Mouse (Mus musculus) hindbrain, embryonic 10.5 days (tissue): ENCODE results near the gene Cpd. TPM values are rescaled to one million over a fixed set of nuclear protein-coding genes. Genes with fewer than 3 reads are reported as not detected.

Experiments
- DNase-seq: peaks from one replicate; pipeline ENCODE4 v3.0.0-alpha.2; 2017; ENCODE audit warnings: low spot score
- H3K27ac ChIP-seq: fragments of 300-500 bp; sonication (generic); 2 replicates; pipeline ENCODE4 v1.5.1; 2016; ENCODE audit warnings: mild to moderate bottlenecking, moderate library complexity
- H3K27me3 ChIP-seq: fragments of 300-500 bp; sonication (generic); 2 replicates; pipeline ENCODE4 v1.6.1; 2016; ENCODE audit warnings: mild to moderate bottlenecking; ENCODE audit not compliant: poor library complexity, insufficient read depth, severe bottlenecking
- H3K36me3 ChIP-seq: fragments of 300-500 bp; sonication (generic); 2 replicates; pipeline ENCODE4 v1.6.1; 2016; ENCODE audit warnings: mild to moderate bottlenecking, moderate library complexity
- H3K4me1 ChIP-seq: fragments of 300-500 bp; sonication (generic); replicated peaks from 2 replicates; pipeline ENCODE4 v1.6.1; 2016; ENCODE audit warnings: mild to moderate bottlenecking
- H3K4me3 ChIP-seq: fragments of 300-500 bp; sonication (generic); 2 replicates; pipeline ENCODE4 v1.5.1; 2016; ENCODE audit warnings: mild to moderate bottlenecking, moderate library complexity
- H3K9me3 ChIP-seq: fragments of 300-500 bp; sonication (generic); 2 replicates; pipeline ENCODE4 v1.6.1; 2016; ENCODE audit warnings: mild to moderate bottlenecking, moderate library complexity
- WGBS: fragments of 180-500 bp; shearing (Covaris S2); methylation state at CpG from one replicate; pipeline ENCODE4 v1.1.7; 2016; 5-methylcytosine and 5-hydroxymethylcytosine counted together
- polyA plus RNA-seq: library from polyadenylated mRNA; unstranded; fragments of >200 nt; fragmentation: Nextera tagmentation; extraction: Ambion mirVana; gene quantifications from 2 replicates; pipeline ENCODE4 v1.2.1, GENCODE M21; 2016

The Cpd gene
- polyA plus RNA-seq, 1 experiment from 2014 or later = 8.0 TPM

DNA sequence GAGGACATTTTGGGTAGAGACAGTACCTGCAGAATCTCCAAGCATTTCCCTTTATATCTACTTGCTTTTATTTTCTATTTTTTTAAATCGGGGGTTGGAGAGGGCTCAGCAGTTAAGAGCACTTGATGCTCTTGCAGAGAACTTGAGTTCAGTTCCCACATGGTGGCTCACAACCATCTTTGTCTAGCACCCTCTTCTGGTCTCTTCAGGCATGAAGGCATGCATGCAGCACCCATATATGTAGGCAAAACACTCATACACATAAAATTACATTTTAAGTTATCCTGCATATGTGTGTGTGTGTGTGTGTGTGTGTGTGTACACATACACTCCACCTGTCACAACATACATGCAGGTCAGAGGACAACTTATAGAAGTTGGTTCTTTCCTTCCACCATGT lies 100.9 kb downstream of the Cpd start:
- 95% methylated on average over 1 of the region's 1 CpGs for WGBS
- Histone ChIP-seq H3K4me1 (no peaks in the 10 kb centered on the region), H3K36me3 (peaks cover 88% of the 10 kb centered on the region), H3K27ac (no peak overlapping the region), H3K4me3 (no peak overlapping the region), H3K27me3 (no peaks in the 10 kb centered on the region), H3K9me3 (no peaks in the 10 kb centered on the region)
- DNase-seq = no peak

DNA sequence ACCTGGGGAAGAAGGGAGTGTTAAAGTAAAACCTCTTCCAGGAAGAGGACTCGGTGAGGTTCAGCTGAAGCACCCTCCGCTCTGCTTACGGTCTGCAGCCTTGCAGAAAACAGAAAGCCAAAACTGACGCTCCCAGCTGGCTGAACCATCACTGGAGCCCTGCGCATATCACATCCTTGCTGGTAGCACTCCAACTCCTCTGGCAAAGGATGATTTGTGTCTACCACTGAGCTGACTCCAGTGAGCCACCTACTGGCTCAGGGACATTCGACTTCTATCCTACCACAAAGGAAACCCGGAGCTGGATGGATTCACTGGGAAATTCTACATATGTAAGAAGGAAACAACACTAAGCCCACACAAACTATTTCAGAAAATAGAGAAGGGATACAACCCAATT lies 102.3 kb downstream of the Cpd start:
- DNase-seq = no peak
- H3K36me3 ChIP-seq = peaks cover 83% of the 10 kb centered on the region
- H3K27ac ChIP-seq = no peak overlapping the region
- no peaks in the 10 kb centered on the region for H3K4me1 ChIP-seq
- no peak overlapping the region for H3K4me3 ChIP-seq
- H3K27me3 ChIP-seq = no peaks in the 10 kb centered on the region
- no peaks in the 10 kb centered on the region for H3K9me3 ChIP-seq
- whole genome bisulfite sequencing = 81% methylated on average over 7 of the region's 7 CpGs

DNA sequence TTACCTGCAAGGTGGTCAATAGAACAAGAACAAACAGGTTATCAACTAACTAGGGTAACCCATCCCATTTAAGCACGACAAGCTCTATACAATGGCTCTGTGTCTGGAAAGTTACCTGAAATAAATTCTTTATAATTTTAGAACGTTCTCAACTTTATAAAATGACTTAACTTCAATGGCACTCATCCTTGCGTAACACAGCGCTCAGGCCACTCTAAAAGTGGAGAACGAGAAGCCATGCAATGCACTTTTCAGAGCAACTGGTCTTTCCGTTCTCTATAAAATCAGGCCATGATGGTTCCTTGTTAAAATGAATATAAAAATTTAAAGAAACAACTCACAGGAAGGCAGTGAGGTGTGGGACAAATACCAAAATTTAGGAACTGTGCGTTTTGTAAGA lies 104.3 kb downstream of the Cpd start:
- peaks cover 70% of the 10 kb centered on the region for H3K36me3 ChIP-seq

DNA sequence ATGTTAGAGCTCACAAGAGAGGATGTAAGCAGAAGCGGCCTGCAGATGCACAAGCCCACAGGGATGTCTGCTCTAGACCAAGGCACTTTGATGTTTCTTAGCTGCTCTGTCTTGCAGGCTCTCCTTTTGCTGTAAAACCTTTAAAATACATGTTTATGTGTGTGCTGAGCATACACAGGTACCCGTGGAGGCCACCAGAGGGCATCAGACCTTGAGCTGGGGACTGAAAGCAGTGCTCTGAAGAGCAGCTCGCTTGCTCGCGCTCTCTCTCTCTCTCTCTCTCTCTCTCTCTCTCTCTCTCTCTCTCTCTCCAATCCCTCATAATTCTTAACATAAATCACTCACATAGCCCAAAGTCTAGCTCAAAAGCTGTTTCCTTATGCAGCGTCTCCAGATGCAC lies 107.7 kb downstream of the Cpd start:
- Histone ChIP-seq H3K4me1 (peaks cover 15% of the 10 kb centered on the region), H3K27ac (no peak overlapping the region), H3K36me3 (peaks cover 70% of the 10 kb centered on the region), H3K9me3 (no peaks in the 10 kb centered on the region), H3K4me3 (no peak overlapping the region), H3K27me3 (no peaks in the 10 kb centered on the region)
- 77% methylated on average over 6 of the region's 6 CpGs for WGBS
- DNase-seq = peak; percentile 21

More for the DNA sequence above, 104.3 kb downstream of the Cpd start:
- no peak for DNase-seq
- 96% methylated on average over 7 of the region's 7 CpGs for WGBS
- Histone ChIP-seq H3K9me3 (no peaks in the 10 kb centered on the region), H3K4me3 (no peak overlapping the region), H3K27me3 (no peaks in the 10 kb centered on the region), H3K27ac (no peak overlapping the region), H3K4me1 (no peaks in the 10 kb centered on the region)

DNA sequence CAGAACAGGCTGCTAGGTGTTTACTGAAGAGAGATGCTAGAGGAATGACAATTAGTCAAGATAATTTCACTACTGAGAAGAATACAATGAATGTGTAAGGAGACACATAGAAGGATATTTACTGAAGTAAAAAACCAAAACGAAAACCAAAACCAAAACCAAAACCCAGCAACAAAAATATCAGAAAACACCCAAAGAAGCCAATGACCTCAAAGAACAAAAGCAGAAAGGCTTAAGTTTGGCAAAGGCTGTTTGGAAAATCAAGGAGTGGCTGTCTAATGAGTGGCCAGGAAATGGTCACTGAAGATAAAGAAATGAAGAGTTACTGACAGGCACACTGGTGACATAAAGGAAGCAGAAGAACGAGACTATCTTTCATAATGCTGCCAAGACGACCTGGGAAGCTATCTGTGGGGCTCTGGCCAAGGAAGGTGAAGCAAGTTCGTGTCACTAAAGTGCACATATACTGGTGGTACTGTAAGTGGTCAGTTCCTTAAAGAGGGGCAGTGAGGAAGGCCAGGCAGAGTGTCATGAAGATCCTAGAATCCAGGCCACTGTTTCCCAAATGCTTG lies 111.0 kb downstream of the Cpd start:
- 0 out of 2 replicates have a peak overlapping the region, but pooled peaks have one; percentile 43 for H3K27ac ChIP-seq
- H3K9me3 ChIP-seq = no peaks in the 10 kb centered on the region
- H3K4me1 ChIP-seq = peaks cover 24% of the 10 kb centered on the region
- WGBS = 84% methylated on average over 4 of the region's 4 CpGs
- H3K36me3 ChIP-seq = peaks cover 74% of the 10 kb centered on the region
- DNase-seq = no peak
- H3K27me3 ChIP-seq = no peaks in the 10 kb centered on the region
- no peak overlapping the region for H3K4me3 ChIP-seq

DNA sequence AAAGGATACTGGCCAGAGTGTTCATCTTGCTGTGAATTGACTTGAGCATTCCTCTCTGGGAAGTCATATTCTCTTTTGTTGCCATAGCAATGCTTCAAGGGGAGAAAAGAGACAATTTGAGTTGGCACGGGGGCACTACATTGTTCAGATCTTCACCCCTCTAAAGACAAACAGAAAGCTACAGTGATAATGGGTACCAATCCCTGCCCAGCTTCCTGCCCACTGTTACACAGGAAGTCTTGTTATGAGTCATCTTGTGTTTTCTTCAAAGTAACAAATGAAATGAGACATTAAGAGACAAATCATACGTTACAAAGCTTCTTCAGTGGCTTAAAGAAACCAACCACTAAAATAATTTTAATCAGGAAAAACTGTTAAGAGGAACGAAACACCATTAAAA lies 112.3 kb downstream of the Cpd start:
- Histone ChIP-seq H3K36me3 (peaks cover 80% of the 10 kb centered on the region), H3K9me3 (no peaks in the 10 kb centered on the region), H3K4me3 (no peak overlapping the region), H3K27me3 (no peaks in the 10 kb centered on the region), H3K4me1 (peaks cover 24% of the 10 kb centered on the region), H3K27ac (peak overlapping the region; percentile 40; the same call in 1 of the 2 replicates)
- WGBS = 60% methylated on average over 3 of the region's 3 CpGs
- DNase-seq = no peak

DNA sequence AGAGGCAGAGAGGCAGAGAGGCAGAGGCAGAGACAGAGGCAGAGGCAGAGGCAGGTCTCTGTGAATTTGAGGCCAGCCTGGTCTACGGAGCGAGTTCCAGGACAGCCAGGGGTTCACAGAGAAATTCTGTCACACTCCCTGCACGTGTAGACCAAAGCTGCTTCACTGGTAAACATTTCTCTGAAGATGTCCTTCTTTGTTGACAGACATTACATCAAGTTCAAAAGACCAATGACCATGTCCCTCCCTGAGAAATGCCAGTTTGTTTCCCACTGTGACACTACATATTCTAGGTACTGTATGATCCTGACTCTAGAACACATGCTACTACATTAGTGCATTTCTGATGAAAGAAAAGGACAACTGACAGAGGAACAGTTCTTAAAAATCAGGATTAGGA lies 116.2 kb downstream of the Cpd start:
- H3K36me3 ChIP-seq = peaks cover 84% of the 10 kb centered on the region
- no peak overlapping the region for H3K27ac ChIP-seq
- H3K4me3 ChIP-seq = no peak overlapping the region
- H3K4me1 ChIP-seq = peaks cover 24% of the 10 kb centered on the region
- 80% methylated on average over 3 of the region's 3 CpGs for WGBS
- no peak for DNase-seq
- no peaks in the 10 kb centered on the region for H3K27me3 ChIP-seq
- no peaks in the 10 kb centered on the region for H3K9me3 ChIP-seq

Other genes starting within 250 kb of the Cpd start
- 29.5 and 40.5 TPM in 2 replicates for gene Abr, start 224.7 kb downstream of the Cpd start, polyA plus RNA-seq
- 0.21 TPM in 1 of 2 replicates, not detected in the other for gene Bhlha9, start 174.5 kb downstream of the Cpd start, polyA plus RNA-seq
- 0.09 and 0.20 TPM in 2 replicates for gene Trarg1, start 167.2 kb downstream of the Cpd start, polyA plus RNA-seq
- gene Gosr1, start 83.4 kb downstream of the Cpd start, polyA plus RNA-seq = 23.6 and 29.8 TPM in 2 replicates
- 0.29 TPM in 1 of 2 replicates, not detected in the other for gene Tmigd1, start 55.1 kb upstream of the Cpd start, polyA plus RNA-seq
- 197 and 203 TPM in 2 replicates for gene Blmh, start 77.8 kb upstream of the Cpd start, polyA plus RNA-seq
- gene Slc6a4, start 151.6 kb upstream of the Cpd start, polyA plus RNA-seq = 0.37 and 0.63 TPM in 2 replicates
- 37.1 and 57.0 TPM in 2 replicates for gene Nsrp1, start 231.4 kb upstream of the Cpd start, polyA plus RNA-seq